Mouse (Mus musculus) T-helper 2 cell (primary cell): ENCODE data around the gene AC124108.1.

Experiments used
- in situ Hi-C: fragments of 300-600 bp; cut with MboI, MseI; formaldehyde crosslinking; loops from one replicate; pipeline ENCODE4 v1.15.1; 2025; ENCODE audit warnings: high pct_unique_total_duplicates

AC124108.1 gene

DNA sequence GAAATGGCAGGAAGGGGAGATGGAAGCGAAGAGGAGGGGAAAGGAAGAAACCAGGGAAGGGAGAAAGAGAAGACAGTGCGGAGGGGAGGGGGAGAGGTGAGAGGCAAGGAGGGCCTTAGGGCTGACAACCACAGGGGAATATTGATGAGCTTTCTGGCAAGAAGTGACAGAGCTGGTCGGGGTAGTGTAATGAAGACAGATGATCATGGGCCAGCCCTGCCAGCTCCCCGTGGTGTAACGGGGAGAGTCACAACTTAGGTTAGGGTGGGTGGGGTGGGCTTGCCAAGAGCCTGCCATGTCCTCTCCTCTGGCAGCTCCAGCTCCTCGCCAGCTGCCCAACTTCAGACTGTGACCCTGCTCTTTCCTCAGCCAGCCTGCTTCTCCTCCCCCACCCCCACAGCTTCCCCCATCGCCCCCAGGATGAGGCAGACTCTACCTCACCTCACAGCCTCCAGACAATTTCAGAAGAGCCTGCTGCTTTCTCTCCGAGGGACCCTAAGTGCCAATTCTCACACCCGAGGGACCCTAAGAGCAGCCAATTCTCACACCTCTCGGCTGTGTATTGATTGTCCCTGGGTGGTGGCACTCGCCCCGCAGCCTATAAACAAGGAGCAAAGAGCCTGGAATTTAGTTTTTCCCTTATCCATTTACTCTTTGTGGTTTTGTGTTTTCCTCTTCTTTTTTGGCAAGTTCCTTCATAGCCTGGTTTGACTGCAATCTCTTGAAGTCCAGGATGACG, 26.3 kb upstream of the AC124108.1 start:
- in situ Hi-C loops = no loop called here

- in situ Hi-C loops = no loop called here
Observed at GRCm38 (mm10) chr1:132165859-132166258, 25.4 kb upstream of the AC124108.1 start.

DNA sequence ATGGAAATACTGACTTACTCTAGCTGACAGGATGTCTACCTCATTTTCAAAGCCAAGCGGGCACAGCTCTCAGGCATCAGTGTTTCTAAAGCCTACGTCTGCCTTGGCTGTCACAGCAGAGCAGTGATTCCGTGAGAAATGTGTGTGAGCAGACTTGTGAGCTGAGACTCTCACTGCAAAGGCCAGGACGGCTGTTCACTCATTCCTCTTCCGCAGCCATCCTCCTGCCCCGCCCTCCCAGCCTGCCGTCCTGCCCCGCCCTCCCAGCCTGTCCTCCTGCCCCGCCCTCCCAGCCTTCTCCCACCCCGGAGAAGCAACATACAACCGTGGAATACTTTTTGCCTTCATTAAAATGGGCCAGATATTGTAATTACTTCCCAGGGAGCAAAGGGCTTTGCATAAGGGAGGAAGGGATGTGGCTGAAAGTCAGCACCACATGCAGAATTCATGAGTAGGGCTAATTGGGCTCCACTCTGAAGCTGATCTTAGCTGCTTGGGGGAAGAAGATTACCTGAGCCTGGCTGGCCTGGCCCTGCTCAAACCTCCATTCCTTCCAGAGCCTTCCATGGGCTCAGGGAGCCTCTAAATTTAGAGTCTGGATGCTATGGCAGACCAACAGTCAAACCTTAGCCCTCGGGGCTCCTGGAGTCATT, 23.0 kb upstream of the AC124108.1 start:
- in situ Hi-C loops = no loop called here

GRCm38 (mm10) chr1:132170698-132171097, 20.6 kb upstream of the AC124108.1 start:
- in situ Hi-C loops = no loop called here

GRCm38 (mm10) chr1:132171619-132172018, 19.6 kb upstream of the AC124108.1 start:
- in situ Hi-C loops = no loop called here

DNA sequence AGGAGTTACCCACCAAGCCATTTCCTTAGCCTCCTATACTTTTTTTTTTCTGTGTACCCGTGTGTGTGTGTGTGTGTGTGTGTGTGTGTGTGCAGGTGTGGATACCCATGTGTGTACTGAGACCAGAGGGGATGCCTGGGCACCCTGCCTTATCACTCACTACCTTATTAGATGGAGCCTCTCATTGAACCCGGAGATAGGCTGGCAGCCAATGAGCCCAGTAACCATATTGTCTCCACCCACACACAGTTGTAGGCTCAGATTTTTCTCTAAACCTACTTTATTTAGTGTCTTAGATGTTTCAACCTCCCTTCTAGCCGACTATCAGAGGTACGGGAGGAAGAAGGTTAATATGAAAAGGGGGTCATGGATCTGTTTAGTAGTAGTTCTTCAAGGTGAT, 5.0 kb upstream of the AC124108.1 start:
- in situ Hi-C loops = no loop called here

GRCm38 (mm10) chr1:132188442-132189066, 2.7 kb upstream of the AC124108.1 start:
- in situ Hi-C loops = no loop called here

DNA sequence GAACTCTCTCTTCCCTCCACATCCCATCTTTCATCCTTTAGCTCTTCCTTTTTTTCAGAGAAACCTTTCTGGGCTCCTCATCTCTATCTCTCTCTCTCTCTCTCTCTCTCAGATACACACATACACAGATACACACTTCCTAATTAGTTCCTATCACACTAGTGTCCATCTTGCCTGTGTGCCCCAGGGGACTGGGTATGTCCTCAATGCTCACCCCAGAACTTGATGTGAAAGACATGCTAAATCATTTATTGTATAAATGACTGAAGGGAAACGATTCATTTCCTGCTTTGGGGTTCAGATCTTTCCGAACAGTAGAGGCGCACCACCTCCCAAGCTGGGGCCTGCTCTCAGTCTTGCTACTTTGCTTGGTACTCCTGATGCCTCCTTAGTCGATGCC, 2.0 kb upstream of the AC124108.1 start:
- in situ Hi-C loops = no loop called here

- in situ Hi-C loops = no loop called here
Observed at GRCm38 (mm10) chr1:132190040-132190513, 1.2 kb upstream of the AC124108.1 start.

GRCm38 (mm10) chr1:132190621-132191092, 600 bp upstream of the AC124108.1 start:
- in situ Hi-C loops = no loop called here

DNA sequence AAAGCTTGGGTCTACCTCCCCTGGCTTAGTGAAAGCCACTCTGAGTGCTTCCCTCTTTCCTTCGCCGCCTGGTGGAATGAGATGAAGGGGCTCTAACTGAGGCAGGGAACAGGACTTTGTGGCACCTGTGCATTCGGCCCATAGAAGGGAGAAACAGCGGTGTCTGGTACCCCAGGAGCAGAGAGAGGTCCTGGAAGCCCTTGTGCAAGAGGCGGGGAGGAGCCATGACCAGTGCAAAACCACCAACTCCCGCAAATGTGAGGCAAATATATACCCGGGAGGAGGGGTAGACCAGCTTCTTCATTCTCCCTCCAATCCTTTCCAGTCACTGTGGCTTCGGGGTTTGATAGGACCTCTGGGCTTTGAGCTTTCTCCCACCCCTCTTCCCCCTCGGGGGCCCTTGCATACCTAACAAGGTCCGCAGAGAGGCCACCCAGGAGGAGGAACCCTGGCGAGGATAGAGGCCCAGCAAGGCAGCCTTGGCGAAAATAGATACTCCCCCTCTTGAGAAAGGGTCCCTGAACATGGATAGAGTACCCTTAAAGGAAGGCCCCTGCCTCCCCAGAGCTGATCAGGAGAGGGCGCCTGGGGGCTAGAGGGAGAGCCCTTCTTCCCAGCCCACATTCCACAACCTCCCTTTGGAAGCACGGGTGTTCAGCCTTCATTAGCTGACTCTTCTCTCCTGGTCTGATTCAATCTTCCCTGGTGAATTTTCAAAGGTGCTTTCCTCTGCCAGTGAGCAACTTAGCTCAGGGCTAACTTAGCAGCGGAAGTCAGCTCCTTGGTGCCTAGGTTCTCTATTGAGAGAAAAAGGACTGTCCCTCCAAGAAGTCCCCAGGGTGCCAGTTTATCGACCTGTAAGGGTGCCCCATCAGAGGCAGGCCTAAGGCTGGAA, 776 bp downstream of the AC124108.1 start:
- in situ Hi-C loops = no loop called here

DNA sequence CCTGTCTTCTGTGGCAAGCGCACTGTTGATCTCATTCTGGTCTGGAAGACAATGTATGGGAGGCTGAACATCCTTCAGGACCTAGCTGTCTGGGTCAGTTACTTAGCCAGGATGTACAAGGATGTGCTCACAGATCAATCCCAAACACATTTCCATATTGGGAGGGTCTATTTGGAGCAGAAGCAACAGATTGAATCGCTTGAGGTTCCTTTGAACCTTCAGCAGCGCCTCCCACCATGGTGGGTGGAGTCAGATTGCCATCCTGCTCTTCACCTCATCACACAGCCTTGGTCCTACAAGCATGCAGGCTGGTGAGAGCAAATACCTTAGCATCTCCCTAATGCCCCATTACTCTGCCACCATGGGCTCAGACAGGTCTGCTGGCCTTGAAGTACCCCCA, 2.5 kb downstream of the AC124108.1 start:
- in situ Hi-C loops = no loop called here

DNA sequence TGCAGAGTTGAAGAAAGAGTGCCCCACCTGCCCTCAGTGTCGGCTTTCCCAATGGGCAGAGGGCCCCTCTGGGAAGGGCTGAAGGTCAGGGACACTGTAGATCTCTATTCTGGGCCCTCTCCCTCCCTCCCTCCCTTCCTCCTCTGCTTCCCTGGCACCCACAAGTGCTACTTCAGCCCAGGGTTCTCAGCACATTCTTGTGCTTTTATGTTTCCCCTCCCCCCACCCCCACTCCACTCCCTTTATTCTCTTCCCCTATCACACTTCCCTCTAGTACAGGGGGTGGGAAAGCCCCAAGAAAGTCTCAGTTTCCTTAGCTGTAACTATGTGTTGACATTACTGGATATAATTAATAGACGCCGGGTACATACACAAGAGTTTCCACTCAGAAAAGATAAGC, 3.4 kb downstream of the AC124108.1 start:
- in situ Hi-C loops = no loop called here

- in situ Hi-C loops = no loop called here
Observed at GRCm38 (mm10) chr1:132195100-132195499, 3.8 kb downstream of the AC124108.1 start.

GRCm38 (mm10) chr1:132195681-132196080, 4.4 kb downstream of the AC124108.1 start:
- in situ Hi-C loops = no loop called here

GRCm38 (mm10) chr1:132196337-132196736, 5.1 kb downstream of the AC124108.1 start:
- in situ Hi-C loops = no loop called here

GRCm38 (mm10) chr1:132197666-132198065, 6.4 kb downstream of the AC124108.1 start:
- in situ Hi-C loops = no loop called here

DNA sequence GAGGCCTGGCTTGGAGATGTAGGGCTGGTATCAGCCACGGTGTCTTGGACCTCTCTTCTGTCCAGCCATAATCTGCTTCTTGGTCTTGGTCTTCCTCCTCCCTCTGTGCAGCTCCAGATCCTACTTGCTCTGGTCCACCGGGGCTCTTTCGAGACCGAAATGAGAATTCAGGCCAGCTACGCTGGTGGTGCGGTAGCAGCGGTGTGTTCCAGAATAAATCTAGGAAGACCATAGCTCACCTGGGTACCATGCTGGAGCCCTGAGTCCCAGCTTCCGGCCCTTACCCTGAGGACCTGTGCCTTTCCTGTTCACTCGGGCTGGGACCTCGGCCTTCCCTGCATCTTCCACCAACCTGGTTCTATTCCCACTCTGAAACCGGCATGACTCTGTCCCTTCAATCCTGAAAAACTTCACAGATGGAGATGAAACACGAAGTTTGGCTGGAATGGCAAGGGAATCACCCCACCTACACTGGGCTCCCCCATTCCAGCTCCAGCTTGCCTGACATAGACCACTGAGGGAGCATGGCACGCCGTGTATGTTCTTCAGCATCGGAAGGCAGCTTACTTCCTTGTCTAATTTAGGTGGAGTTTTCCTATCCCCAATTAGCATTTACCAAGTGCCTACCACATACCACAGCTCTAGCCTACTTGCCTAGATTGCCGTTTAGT, 7.3 kb downstream of the AC124108.1 start:
- in situ Hi-C loops = no loop called here

- in situ Hi-C loops = no loop called here
Observed at GRCm38 (mm10) chr1:132199244-132199643, 8.0 kb downstream of the AC124108.1 start.

DNA sequence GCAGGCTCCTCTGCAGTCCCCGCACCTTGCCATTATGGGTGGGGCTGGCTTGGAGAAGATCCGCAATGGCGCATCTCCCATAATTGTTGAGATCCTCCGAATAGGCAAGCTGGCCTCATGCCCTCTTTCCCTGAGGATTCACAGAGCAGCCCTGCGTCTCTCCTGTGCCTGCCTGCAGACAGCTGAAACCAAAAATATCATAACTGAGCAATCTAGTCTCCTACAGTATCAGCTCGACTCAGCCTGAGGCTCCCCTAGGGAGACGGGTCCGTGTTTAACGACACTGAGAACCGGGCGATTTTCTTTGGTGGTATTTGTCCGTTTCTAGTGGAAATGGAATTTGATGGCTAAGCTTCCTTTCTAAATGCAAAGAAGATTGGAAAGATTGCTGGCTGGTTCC, 8.7 kb downstream of the AC124108.1 start:
- in situ Hi-C loops = no loop called here
